Mouse (Mus musculus) layer of hippocampus, adult 2 months (tissue): ENCODE results near the gene Klhl6. TPM values are rescaled to one million over a fixed set of nuclear protein-coding genes. Genes with fewer than 3 reads are reported as not detected.
"Not testable (repeated sequence)": the region's sequence is repeated elsewhere in the genome, so short reads cannot be mapped to it uniquely, and the experiment has no call there.

Source experiments
- DNase-seq, 2 experiments: peaks; one replicate each; pipeline ENCODE4 v3.0.0; 2022; ENCODE audit warnings: low spot score in 2 of 2
- H3K27ac ChIP-seq: fragments of 200-600 bp; 2 replicates; pipeline ENCODE4 v1.8.1; 2022
- H3K4me3 ChIP-seq: fragments of 200-600 bp; 2 replicates; pipeline ENCODE4 v1.8.1; 2022; ENCODE audit warnings: mild to moderate bottlenecking
- CTCF ChIP-seq: fragments of 200-600 bp; conservative IDR thresholded peaks from 2 replicates; pipeline ENCODE4 v1.8.1; 2022; ENCODE audit warnings: antibody characterized with exemption, mild to moderate bottlenecking, moderate library complexity
- long read RNA-seq, 2 experiments: library from polyadenylated mRNA; stranded (forward); transcript quantifications; one replicate each; pipeline ENCODE4 v2.0.0; 2021; ENCODE audit warnings: borderline mapping rate in 2 of 2
- total RNA-seq, 2 experiments: library from RNA; stranded (reverse); gene quantifications; 2 replicates each; pipeline ENCODE4 v1.2.3; 2021

The Klhl6 gene
- 1 to 10 TPM; 1.2 TPM for total RNA-seq
- long read RNA-seq, experiment 1, partial matches to known transcripts: 1 of 6 reads
- long read RNA-seq, experiment 1, other reads (novel, unspliced or antisense): 3 of 6 reads
- long read RNA-seq, experiment 2, partial matches to known transcripts: 0 of 1 reads
- long read RNA-seq, experiment 2, other reads (novel, unspliced or antisense): 0 of 1 reads

GRCm38 (mm10) chr16:19982537-19983257 lies at the start of gene Klhl6:
Gene Klhl6 (minus strand): TSS chr16:19983037.
- no peak for DNase-seq
- Histone ChIP-seq H3K27ac (peak within 1 kb of the TSS; percentile 37; the same call in 1 of the 2 replicates), H3K4me3 (peak within 1 kb of the TSS; percentile 41)
- TF ChIP-seq CTCF: no peak

GRCm38 (mm10) chr16:20027241-20027640 lies 44.4 kb upstream of the Klhl6 start:
- H3K27ac ChIP-seq, DNase-seq, H3K4me3 ChIP-seq: not testable (repeated sequence)

- Histone ChIP-seq H3K4me3 (no peak overlapping the region), H3K27ac (no peak overlapping the region)
- no peak for TF ChIP-seq CTCF
- no peak for DNase-seq
Observed at GRCm38 (mm10) chr16:20022821-20023220, 40.0 kb upstream of the Klhl6 start.

- TF ChIP-seq CTCF: no peak
- H3K4me3 ChIP-seq: no peak overlapping the region
- no peak overlapping the region for H3K27ac ChIP-seq
- DNase-seq: no peak
Observed at GRCm38 (mm10) chr16:20021848-20022247, 39.0 kb upstream of the Klhl6 start.

- DNase-seq: no peak
- Histone ChIP-seq H3K27ac (no peak overlapping the region), H3K4me3 (no peak overlapping the region)
- TF ChIP-seq CTCF: no peak
Observed at GRCm38 (mm10) chr16:20012647-20013046, 29.8 kb upstream of the Klhl6 start.

DNA sequence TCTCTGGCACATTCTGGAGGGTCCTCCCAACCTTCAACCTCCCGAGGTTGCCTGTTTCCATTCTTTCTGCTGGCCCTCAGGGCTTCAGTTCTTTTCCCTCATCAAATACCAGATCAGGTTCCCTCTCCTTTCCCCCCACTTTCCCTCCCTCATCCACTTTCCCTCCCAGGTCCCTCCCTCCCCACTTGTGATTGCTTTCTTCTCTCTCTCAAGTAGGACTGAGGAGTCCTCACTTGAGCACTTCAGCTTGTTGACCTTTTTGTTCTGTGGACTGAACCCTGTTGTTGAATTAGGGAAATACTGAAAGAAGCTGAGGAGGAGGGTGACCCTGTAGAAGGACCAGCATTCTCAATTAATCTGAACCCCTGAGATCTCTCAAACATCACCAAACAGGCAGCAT lies 23.2 kb upstream of the Klhl6 start:
- TF ChIP-seq CTCF: no peak
- no peak for DNase-seq
- Histone ChIP-seq H3K4me3 (no peak overlapping the region), H3K27ac (no peak overlapping the region)

GRCm38 (mm10) chr16:20000286-20000685 lies 17.4 kb upstream of the Klhl6 start:
- H3K27ac ChIP-seq, DNase-seq, H3K4me3 ChIP-seq: not testable (repeated sequence)

DNA sequence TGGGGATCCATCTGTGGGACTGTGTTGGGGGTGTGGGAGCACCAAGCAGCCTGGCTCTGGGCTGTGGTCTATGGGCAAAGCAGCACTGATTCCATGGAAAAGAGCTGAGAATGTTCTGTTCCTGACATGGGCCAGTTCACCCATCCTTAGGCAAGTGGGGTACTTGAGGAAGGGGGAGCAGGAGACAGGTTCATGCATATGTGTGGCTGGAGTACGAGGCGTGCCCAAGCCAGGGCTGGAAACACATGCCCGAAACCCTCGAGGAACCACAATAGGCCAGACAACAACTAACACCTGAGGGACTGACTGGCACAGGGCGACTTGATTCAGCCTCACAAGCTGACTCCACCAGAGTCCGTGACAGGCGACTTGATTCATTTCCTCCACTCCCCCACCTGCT lies 14.8 kb upstream of the Klhl6 start:
- H3K27ac ChIP-seq: no peak overlapping the region
- no peak for TF ChIP-seq CTCF
- no peak for DNase-seq
- no peak overlapping the region for H3K4me3 ChIP-seq

DNA sequence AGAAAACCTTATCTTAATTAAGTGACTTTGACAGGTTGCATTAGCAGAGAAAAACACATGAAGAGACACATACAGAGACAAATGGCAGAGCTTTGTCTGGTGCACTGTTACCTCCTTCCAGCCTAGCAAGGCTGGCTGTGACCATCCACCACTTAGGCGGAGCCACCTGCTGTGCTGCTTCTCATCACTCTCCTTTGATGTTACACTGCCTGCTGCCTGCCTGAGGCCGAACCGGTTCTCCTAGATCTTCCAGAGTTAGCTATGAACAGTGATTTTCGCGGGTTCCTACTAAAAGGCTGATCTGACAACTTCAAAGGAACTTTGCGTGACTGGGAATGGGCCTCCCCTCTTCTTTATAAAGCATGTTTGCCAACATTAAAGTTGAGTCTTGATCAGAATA lies 14.1 kb upstream of the Klhl6 start:
- DNase-seq, H3K4me3 ChIP-seq, H3K27ac ChIP-seq: not testable (repeated sequence)

GRCm38 (mm10) chr16:19995818-19996217 lies 13.0 kb upstream of the Klhl6 start:
- Histone ChIP-seq H3K27ac (no peak overlapping the region), H3K4me3 (no peak overlapping the region)
- DNase-seq: no peak
- no peak for TF ChIP-seq CTCF

DNA sequence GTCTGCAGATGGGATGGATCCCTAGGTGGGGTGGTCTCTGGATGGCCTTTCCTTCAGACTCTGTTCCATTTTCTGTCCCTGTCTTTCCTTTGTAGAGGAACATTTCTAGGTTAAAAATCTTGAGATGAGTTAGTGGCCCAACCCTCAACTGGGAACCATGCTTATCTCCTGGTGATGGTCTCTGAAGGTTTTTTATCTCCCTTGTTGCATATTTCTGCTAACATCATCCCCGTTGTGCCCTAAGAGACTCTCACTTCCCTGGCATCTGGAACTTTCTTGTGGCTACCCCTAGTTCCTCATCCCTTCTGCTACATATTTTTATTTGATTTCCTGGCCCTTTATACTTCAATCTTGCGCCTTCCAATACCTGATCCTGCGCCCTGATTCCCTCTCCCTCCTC lies 10.4 kb upstream of the Klhl6 start:
- Histone ChIP-seq H3K27ac (no peak overlapping the region), H3K4me3 (no peak overlapping the region)
- TF ChIP-seq CTCF: no peak
- DNase-seq: no peak

GRCm38 (mm10) chr16:19990536-19990935 lies 7.7 kb upstream of the Klhl6 start:
- no peak for DNase-seq
- TF ChIP-seq CTCF: no peak
- Histone ChIP-seq H3K4me3 (no peak overlapping the region), H3K27ac (no peak overlapping the region)

GRCm38 (mm10) chr16:19987589-19987988 lies 4.8 kb upstream of the Klhl6 start:
- Histone ChIP-seq H3K4me3 (no peak overlapping the region), H3K27ac (no peak overlapping the region)
- DNase-seq: no peak
- TF ChIP-seq CTCF: no peak
